Mouse (Mus musculus) midbrain, embryonic 14.5 days (tissue): ENCODE measurements around the gene Csnk2a2. TPM values are rescaled to one million over a fixed set of nuclear protein-coding genes. Genes with fewer than 3 reads are reported as not detected.
A peak's percentile ranks its signal among the peaks of the same experiment; 100 is the strongest.

Experiments used
- ATAC-seq: fragments of 200-750 bp; cut with Nextera tagmentation; 2 replicates; pipeline ENCODE4 v1.8.0; 2017; ENCODE audit warnings: moderate number of reproducible peaks, moderate library complexity; ENCODE audit not compliant: low FRiP score, low TSS enrichment
- DNase-seq: peaks from one replicate; pipeline ENCODE4 v3.0.0-alpha.2; 2015
- H3K27ac ChIP-seq: fragments of 300-500 bp; sonication (generic); replicated peaks from 2 replicates; pipeline ENCODE4 v1.5.1; 2014; ENCODE audit warnings: mild to moderate bottlenecking, low read depth, low read length, moderate library complexity
- H3K27me3 ChIP-seq: fragments of 300-500 bp; sonication (generic); 2 replicates; pipeline ENCODE4 v1.6.1; 2014; ENCODE audit warnings: low read length, control low read depth, mixed read lengths; ENCODE audit not compliant: control insufficient read depth, insufficient read depth
- H3K36me3 ChIP-seq: fragments of 300-500 bp; sonication (generic); 2 replicates; pipeline ENCODE4 v1.6.1; 2014; ENCODE audit warnings: low read length, control low read depth; ENCODE audit not compliant: control insufficient read depth, insufficient read depth
- H3K4me1 ChIP-seq: fragments of 300-500 bp; sonication (generic); 2 replicates; pipeline ENCODE4 v1.6.1; 2014; ENCODE audit warnings: mild to moderate bottlenecking, antibody characterized with exemption, low read length, control low read depth; ENCODE audit not compliant: control insufficient read depth, insufficient read depth
- H3K4me2 ChIP-seq: fragments of 300-500 bp; sonication (generic); 2 replicates; pipeline ENCODE4 v1.6.1; 2014; ENCODE audit warnings: mild to moderate bottlenecking, low read length, moderate library complexity
- H3K4me3 ChIP-seq: fragments of 300-500 bp; sonication (generic); replicated peaks from 2 replicates; pipeline ENCODE4 v1.5.1; 2014; ENCODE audit warnings: low read depth, low read length
- H3K9ac ChIP-seq: fragments of 300-500 bp; sonication (generic); replicated peaks from 2 replicates; pipeline ENCODE4 v1.6.1; 2014; ENCODE audit warnings: mild to moderate bottlenecking, low read length, moderate library complexity
- H3K9me3 ChIP-seq: fragments of 300-500 bp; sonication (generic); 2 replicates; pipeline ENCODE4 v1.6.1; 2016; ENCODE audit warnings: low read length, control low read depth, mixed read lengths; ENCODE audit not compliant: control insufficient read depth
- WGBS: fragments of 180-500 bp; shearing (Covaris S2); extraction: QIAGEN DNeasy Blood & Tissue Kit; methylation state at CpG from one replicate; pipeline ENCODE4 v1.1.7; 2014; 5-methylcytosine and 5-hydroxymethylcytosine counted together
- polyA plus RNA-seq: library from polyadenylated mRNA; unstranded; fragments of >200 nt; fragmentation: Nextera tagmentation; extraction: Ambion mirVana; gene quantifications from 2 replicates; pipeline ENCODE4 v1.2.1, GENCODE M21; 2014

The Csnk2a2 gene
- 18.8 and 19.1 TPM in 2 replicates for polyA plus RNA-seq

GRCm38 (mm10) chr8:95490006-95490405 is at the start of gene Csnk2a2:
Csnk2a2 (minus strand) TSS chr8:95490039.
- ATAC-seq = no peak

GRCm38 (mm10) chr8:95539487-95539886 is 49.6 kb upstream of the Csnk2a2 start:
- H3K4me3 ChIP-seq = no peak overlapping the region
- WGBS = 88% methylated on average over 5 of the region's 5 CpGs
- H3K36me3 ChIP-seq = no peaks in the 10 kb centered on the region
- no peak overlapping the region for H3K4me2 ChIP-seq
- no peaks in the 10 kb centered on the region for H3K4me1 ChIP-seq
- H3K9me3 ChIP-seq = no peaks in the 10 kb centered on the region
- no peak overlapping the region for H3K9ac ChIP-seq
- H3K27ac ChIP-seq = no peak overlapping the region
- DNase-seq (peak; percentile 39), ATAC-seq (no peak)
- H3K27me3 ChIP-seq = no peaks in the 10 kb centered on the region

More at GRCm38 (mm10) chr8:95490006-95490405, at the start of gene Csnk2a2:
- DNase-seq = no peak
- Histone ChIP-seq H3K9me3 (no peaks in the 10 kb centered on the region), H3K9ac (peak within 1 kb of the TSS; percentile 97), H3K27me3 (no peaks in the 10 kb centered on the region), H3K4me3 (peak within 1 kb of the TSS; percentile 82), H3K4me1 (peaks cover 8% of the 10 kb centered on the region), H3K27ac (0 out of 2 replicates have a peak within 1 kb of the TSS, but pooled peaks have one; percentile 72), H3K36me3 (peaks cover 15% of the 10 kb centered on the region), H3K4me2 (peak within 1 kb of the TSS; percentile 91)
- 82% methylated on average over 5 of the region's 5 CpGs for WGBS

- Histone ChIP-seq H3K4me1 (0 out of 2 replicates have a peak, but pooled peaks cover 3% of the 10 kb centered on the region), H3K27ac (peak within 1 kb of the TSS; percentile 5), H3K4me3 (peak within 1 kb of the TSS; percentile 43), H3K36me3 (no peaks in the 10 kb centered on the region), H3K27me3 (no peaks in the 10 kb centered on the region), H3K9me3 (no peaks in the 10 kb centered on the region), H3K4me2 (peak within 1 kb of the TSS; percentile 68), H3K9ac (peak within 1 kb of the TSS; percentile 47)
- ATAC-seq (peak; percentile 82), DNase-seq (peak; percentile 83)
- 5% methylated on average over 33 of the region's 33 CpGs for WGBS
These were observed 43.9 kb upstream of the Csnk2a2 start, which contains the start of gene Ccdc113 for GRCm38 (mm10) chr8:95533584-95534387. Ccdc113 (plus strand) TSS chr8:95534085.

- DNase-seq (no peak), ATAC-seq (no peak)
- Histone ChIP-seq H3K36me3 (no peaks in the 10 kb centered on the region), H3K27ac (no peak overlapping the region), H3K9me3 (no peaks in the 10 kb centered on the region), H3K4me1 (0 out of 2 replicates have a peak, but pooled peaks cover 3% of the 10 kb centered on the region), H3K4me2 (no peak overlapping the region), H3K27me3 (no peaks in the 10 kb centered on the region), H3K4me3 (no peak overlapping the region), H3K9ac (no peak overlapping the region)
- 63% methylated on average over 4 of the region's 4 CpGs for WGBS
These were observed 42.4 kb upstream of the Csnk2a2 start for GRCm38 (mm10) chr8:95532206-95532605.

GRCm38 (mm10) chr8:95528750-95529310 is 39.0 kb upstream of the Csnk2a2 start:
- no peak overlapping the region for H3K27ac ChIP-seq
- no peaks in the 10 kb centered on the region for H3K27me3 ChIP-seq
- no peaks in the 10 kb centered on the region for H3K36me3 ChIP-seq
- H3K9ac ChIP-seq = no peak overlapping the region
- no peaks in the 10 kb centered on the region for H3K9me3 ChIP-seq
- no peaks in the 10 kb centered on the region for H3K4me1 ChIP-seq
- H3K4me3 ChIP-seq = no peak overlapping the region
- WGBS = 62% methylated on average over 9 of the region's 9 CpGs
- H3K4me2 ChIP-seq = no peak overlapping the region
- DNase-seq (no peak), ATAC-seq (no peak)

- DNase-seq = no peak
- no peak for ATAC-seq
- H3K4me1 ChIP-seq = no peaks in the 10 kb centered on the region
- H3K9ac ChIP-seq = no peak overlapping the region
- H3K4me2 ChIP-seq = no peak overlapping the region
- no peak overlapping the region for H3K27ac ChIP-seq
- H3K9me3 ChIP-seq = no peaks in the 10 kb centered on the region
- H3K27me3 ChIP-seq = no peaks in the 10 kb centered on the region
- H3K4me3 ChIP-seq = no peak overlapping the region
- 75% methylated on average over 10 of the region's 10 CpGs for whole genome bisulfite sequencing
- no peaks in the 10 kb centered on the region for H3K36me3 ChIP-seq
These were observed 38.4 kb upstream of the Csnk2a2 start for GRCm38 (mm10) chr8:95528194-95528593.

- 92% methylated on average over 4 of the region's 4 CpGs for WGBS
- Histone ChIP-seq H3K36me3 (no peaks in the 10 kb centered on the region), H3K27ac (no peak overlapping the region), H3K4me2 (no peak overlapping the region), H3K4me3 (no peak overlapping the region), H3K9me3 (no peaks in the 10 kb centered on the region), H3K27me3 (no peaks in the 10 kb centered on the region), H3K9ac (no peak overlapping the region), H3K4me1 (no peaks in the 10 kb centered on the region)
- no peak for ATAC-seq
- no peak for DNase-seq
These were observed 34.2 kb upstream of the Csnk2a2 start for GRCm38 (mm10) chr8:95523991-95524390.

- Histone ChIP-seq H3K9me3 (no peaks in the 10 kb centered on the region), H3K27ac (no peak overlapping the region), H3K4me2 (no peak overlapping the region), H3K27me3 (no peaks in the 10 kb centered on the region), H3K4me1 (no peaks in the 10 kb centered on the region), H3K36me3 (no peaks in the 10 kb centered on the region), H3K4me3 (no peak overlapping the region), H3K9ac (no peak overlapping the region)
- WGBS = 92% methylated on average over 6 of the region's 6 CpGs
- no peak for DNase-seq
- ATAC-seq = no peak
These were observed 27.1 kb upstream of the Csnk2a2 start for GRCm38 (mm10) chr8:95516928-95517327.
